Mouse (Mus musculus) hindbrain, postnatal 0 days (tissue): ENCODE results near the gene Cdh3. TPM values are rescaled to one million over a fixed set of nuclear protein-coding genes. Genes with fewer than 3 reads are reported as not detected.
"Not testable (repeated sequence)": the region's sequence is repeated elsewhere in the genome, so short reads cannot be mapped to it uniquely, and the experiment has no call there.

ENCODE experiments used
- ATAC-seq: fragments of 200-750 bp; cut with Nextera tagmentation; 2 replicates; pipeline ENCODE4 v1.8.0; 2017; ENCODE audit warnings: mild to moderate bottlenecking, moderate TSS enrichment, moderate library complexity
- DNase-seq: peaks from one replicate; pipeline ENCODE4 v3.0.0-alpha.2; 2015; ENCODE audit warnings: low spot score
- H3K27ac ChIP-seq: fragments of 300-500 bp; sonication (generic); 2 replicates; pipeline ENCODE4 v1.5.1; 2014; ENCODE audit warnings: mild to moderate bottlenecking
- H3K27me3 ChIP-seq: fragments of 300-500 bp; sonication (generic); 2 replicates; pipeline ENCODE4 v1.6.1; 2014; ENCODE audit warnings: low read length, mixed read lengths; ENCODE audit not compliant: insufficient read depth
- H3K36me3 ChIP-seq: fragments of 300-500 bp; sonication (generic); 2 replicates; pipeline ENCODE4 v1.6.1; 2014; ENCODE audit warnings: low read length, mixed read lengths; ENCODE audit not compliant: insufficient read depth
- H3K4me1 ChIP-seq: fragments of 300-500 bp; sonication (generic); 2 replicates; pipeline ENCODE4 v1.6.1; 2014; ENCODE audit warnings: antibody characterized with exemption, low read length, mixed read lengths; ENCODE audit not compliant: insufficient read depth
- H3K4me2 ChIP-seq: fragments of 300-500 bp; sonication (generic); 2 replicates; pipeline ENCODE4 v1.6.1; 2014; ENCODE audit warnings: low read depth, mild to moderate bottlenecking, low read length, moderate library complexity, mixed read lengths
- H3K4me3 ChIP-seq: fragments of 300-500 bp; sonication (generic); 2 replicates; pipeline ENCODE4 v1.5.1; 2014; ENCODE audit warnings: low read length
- H3K9ac ChIP-seq: fragments of 300-500 bp; sonication (generic); replicated peaks from 2 replicates; pipeline ENCODE4 v1.6.1; 2014; ENCODE audit warnings: mild to moderate bottlenecking, low read length, moderate library complexity, mixed read lengths
- H3K9me3 ChIP-seq: fragments of 300-500 bp; sonication (generic); 2 replicates; pipeline ENCODE4 v1.6.1; 2016; ENCODE audit warnings: low read length, mixed read lengths
- CTCF ChIP-seq: IDR thresholded peaks from 2 replicates; pipeline ENCODE4 v1.5.1; 2016; ENCODE audit warnings: antibody characterized with exemption, control low read depth, low read depth
- WGBS: fragments of 180-500 bp; shearing (Covaris S2); extraction: QIAGEN DNeasy Blood & Tissue Kit; methylation state at CpG from one replicate; pipeline ENCODE4 v1.1.7; 2014; 5-methylcytosine and 5-hydroxymethylcytosine counted together
- polyA plus RNA-seq: library from polyadenylated mRNA; unstranded; fragments of >200 nt; fragmentation: Nextera tagmentation; extraction: Ambion mirVana; gene quantifications from 2 replicates; pipeline ENCODE4 v1.2.1, GENCODE M21; 2015
- total RNA-seq: library from RNA; depleted of rRNA; stranded (reverse); fragments of >200 nt; gene quantifications from 2 replicates; pipeline ENCODE4 v1.2.3, GENCODE M21; 2014

The Cdh3 gene
- total and polyA plus RNA-seq, 2 experiments from 2014 or later: 3.6 to 6.7 TPM

DNA sequence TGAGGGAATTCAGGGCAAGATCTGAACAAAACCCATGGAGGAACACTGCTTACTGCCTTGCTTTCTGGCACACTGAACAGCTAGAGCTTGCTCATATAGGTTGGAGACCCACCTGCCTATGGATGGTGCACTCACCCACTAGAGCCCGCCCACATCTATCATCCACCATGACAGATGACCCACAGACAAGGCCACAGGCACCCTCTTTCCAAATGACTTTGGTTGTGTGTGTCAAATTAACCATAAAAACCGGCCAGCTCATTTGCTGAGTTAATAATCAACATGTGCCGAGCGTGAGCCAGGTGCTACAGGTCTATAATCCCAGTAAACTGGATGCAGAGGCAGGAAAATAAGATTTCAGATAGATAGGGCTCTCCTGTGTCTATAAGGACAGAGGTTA lies 59.7 kb downstream of the Cdh3 start:
- no peak overlapping the region for H3K4me3 ChIP-seq
- no peaks in the 10 kb centered on the region for H3K4me1 ChIP-seq
- H3K27ac ChIP-seq: no peak overlapping the region
- H3K9me3 ChIP-seq: no peaks in the 10 kb centered on the region
- ATAC-seq: no peak
- no peak overlapping the region for H3K9ac ChIP-seq
- no peak for TF ChIP-seq CTCF
- no peak overlapping the region for H3K4me2 ChIP-seq
- no peak for DNase-seq
- 76% methylated on average over 4 of the region's 4 CpGs for WGBS
- no peaks in the 10 kb centered on the region for H3K27me3 ChIP-seq
- H3K36me3 ChIP-seq: no peaks in the 10 kb centered on the region

DNA sequence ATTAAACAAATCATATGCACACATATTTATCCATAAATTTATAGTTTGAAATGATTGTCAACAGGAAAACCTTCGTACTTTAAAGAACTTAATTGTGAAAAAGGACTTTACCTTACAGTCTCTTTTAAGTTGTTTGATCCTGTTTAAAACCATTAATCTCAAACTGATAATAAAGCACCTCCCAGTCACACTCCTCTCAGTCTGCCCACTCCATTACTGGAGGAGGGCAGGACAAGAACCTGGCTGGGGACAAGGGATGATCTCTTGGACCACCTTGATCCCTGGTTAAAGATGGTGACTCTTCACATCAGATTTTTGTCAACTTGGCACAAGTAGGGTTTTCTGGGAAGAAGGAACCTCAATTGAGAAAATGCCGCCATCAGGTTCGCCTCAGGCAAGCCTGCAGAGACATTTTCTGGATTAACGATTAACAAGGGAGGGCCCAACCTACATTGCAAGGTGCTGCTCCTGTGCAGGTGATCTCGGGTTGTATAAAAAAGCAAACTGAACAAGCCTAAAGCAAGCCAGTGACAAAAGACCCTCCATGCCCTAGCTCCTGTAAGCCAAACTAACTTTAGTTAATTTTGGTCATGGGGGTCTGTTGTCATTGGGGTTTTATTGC lies 61.0 kb downstream of the Cdh3 start:
- no peak for ATAC-seq
- no peak for TF ChIP-seq CTCF
- 91% methylated on average over 5 of the region's 5 CpGs for WGBS

DNA sequence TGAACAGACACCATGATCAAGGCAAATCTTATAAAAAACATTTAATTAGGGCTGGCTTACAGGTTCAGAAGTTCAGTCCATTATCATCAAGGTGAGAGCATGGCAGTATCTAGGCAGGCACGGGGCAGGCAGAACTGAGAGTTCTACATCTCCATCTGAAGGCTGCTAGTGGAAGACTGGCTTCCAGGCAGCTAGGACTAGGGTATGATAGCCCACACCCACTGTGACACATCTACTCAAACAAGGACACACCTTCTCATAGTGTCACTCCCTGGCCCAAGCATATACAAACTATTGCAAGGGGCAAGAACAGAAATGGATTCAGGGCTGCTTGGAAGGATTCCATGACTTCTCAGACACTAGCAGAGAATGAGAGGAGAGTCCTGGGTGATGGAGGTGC lies 61.5 kb downstream of the Cdh3 start:
- not testable (repeated sequence) for H3K4me1 ChIP-seq, DNase-seq, H3K4me2 ChIP-seq, H3K36me3 ChIP-seq, H3K27me3 ChIP-seq, ATAC-seq, H3K27ac ChIP-seq, H3K9ac ChIP-seq, H3K9me3 ChIP-seq, H3K4me3 ChIP-seq
- WGBS: 90% methylated on average over 1 of the region's 1 CpGs

More for the DNA sequence above, 61.0 kb downstream of the Cdh3 start:
- Histone ChIP-seq H3K4me3 (no peak overlapping the region), H3K27ac (no peak overlapping the region), H3K4me1 (no peaks in the 10 kb centered on the region), H3K9ac (no peak overlapping the region), H3K27me3 (no peaks in the 10 kb centered on the region), H3K4me2 (no peak overlapping the region), H3K9me3 (no peaks in the 10 kb centered on the region), H3K36me3 (no peaks in the 10 kb centered on the region)
- no peak for DNase-seq

DNA sequence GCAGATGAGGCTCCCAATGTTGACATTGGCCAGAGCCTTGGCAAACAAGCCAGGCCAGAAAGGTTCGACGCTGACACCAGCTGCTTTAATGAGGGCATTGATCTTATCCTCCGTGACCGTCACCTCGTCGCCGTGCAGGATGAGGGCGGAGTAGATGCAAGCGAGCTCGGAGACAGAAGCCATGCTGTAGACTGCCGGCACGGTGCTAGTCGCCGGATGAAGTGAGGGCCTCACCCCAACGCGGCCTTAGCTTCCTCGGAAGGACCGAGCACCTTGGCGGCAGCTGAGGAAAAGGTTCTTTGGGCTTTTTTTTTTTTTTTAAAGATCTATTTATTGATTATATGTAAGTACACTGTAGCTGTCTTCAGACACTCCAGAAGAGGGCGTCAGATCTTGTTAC lies 62.5 kb downstream of the Cdh3 start, which contains the start of gene Gm10073:
Gene Gm10073 (minus strand): TSS at position 294 of the 400 bp plus-strand sequence.
- not testable (repeated sequence) for DNase-seq, H3K4me1 ChIP-seq, H3K9ac ChIP-seq, H3K4me2 ChIP-seq, H3K36me3 ChIP-seq, H3K27ac ChIP-seq, H3K4me3 ChIP-seq, H3K9me3 ChIP-seq, ATAC-seq, H3K27me3 ChIP-seq
- 57% methylated on average over 20 of the region's 20 CpGs for WGBS

DNA sequence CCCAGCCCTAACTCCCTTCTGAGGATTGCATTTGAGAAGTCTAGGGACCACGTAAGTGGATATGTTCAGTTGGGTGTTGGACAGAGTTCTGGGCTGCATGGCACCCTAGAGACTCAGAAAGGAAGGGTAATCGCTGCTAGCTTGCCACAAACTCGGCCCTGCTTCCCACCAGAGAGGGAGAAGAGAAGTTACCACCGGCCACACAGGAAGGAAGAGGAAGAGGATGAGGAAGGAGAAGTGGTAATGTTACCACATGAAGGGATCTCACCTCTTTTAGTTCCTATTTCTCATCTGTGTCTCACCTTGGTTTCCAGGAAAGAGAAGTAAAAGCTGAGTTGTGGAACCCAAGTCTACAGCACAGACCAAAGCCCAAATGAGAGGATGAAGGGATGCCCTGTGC lies 63.6 kb downstream of the Cdh3 start:
- Histone ChIP-seq H3K36me3 (no peaks in the 10 kb centered on the region), H3K4me1 (no peaks in the 10 kb centered on the region), H3K9me3 (no peaks in the 10 kb centered on the region), H3K4me2 (no peak overlapping the region), H3K27ac (no peak overlapping the region), H3K9ac (no peak overlapping the region), H3K4me3 (no peak overlapping the region), H3K27me3 (no peaks in the 10 kb centered on the region)
- ATAC-seq (no peak), DNase-seq (no peak)
- no peak for TF ChIP-seq CTCF
- WGBS: 88% methylated on average over 4 of the region's 4 CpGs

DNA sequence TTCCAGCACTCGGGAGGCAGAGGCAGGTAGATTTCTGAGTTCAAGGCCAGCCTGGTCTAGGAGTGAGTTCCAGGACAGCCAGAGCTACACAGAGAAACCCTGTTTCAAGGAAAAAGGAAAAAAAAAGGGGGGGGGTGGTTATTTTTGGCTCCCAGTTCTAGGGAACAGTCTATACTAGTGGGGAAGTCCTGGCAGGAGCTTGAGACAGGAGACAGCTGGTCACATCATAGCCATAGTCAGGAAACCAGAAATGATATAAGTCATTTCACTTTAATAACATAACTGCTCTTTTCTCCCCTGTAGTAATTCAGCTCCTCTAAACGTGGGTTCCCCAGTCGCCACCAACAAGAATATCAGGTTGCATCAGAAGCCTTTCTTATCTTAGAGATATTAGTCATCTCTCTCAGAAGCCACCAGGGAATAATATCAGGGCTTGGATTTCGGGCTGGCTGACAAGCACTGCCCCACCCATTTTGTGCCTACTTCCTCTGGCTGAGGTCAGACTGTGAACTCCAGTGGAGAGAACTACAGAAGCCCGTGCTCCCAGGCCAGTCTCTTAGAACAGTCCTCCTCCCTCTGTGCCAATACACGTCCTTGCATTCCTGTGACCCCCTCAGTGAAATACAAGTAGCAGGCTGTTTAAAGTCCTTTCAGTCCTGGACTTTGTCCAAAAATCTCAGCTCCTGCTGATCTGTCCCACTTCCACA lies 66.3 kb downstream of the Cdh3 start:
- peak; percentile 49 for DNase-seq
- no peak for TF ChIP-seq CTCF
- H3K9ac ChIP-seq: no peak overlapping the region
- WGBS: 32% methylated on average over 6 of the region's 6 CpGs
- no peaks in the 10 kb centered on the region for H3K36me3 ChIP-seq
- H3K4me3 ChIP-seq: no peak overlapping the region
- 0 out of 2 replicates have a peak, but pooled peaks have one; percentile 55 for ATAC-seq
- no peaks in the 10 kb centered on the region for H3K27me3 ChIP-seq
- no peak overlapping the region for H3K27ac ChIP-seq
- no peaks in the 10 kb centered on the region for H3K4me1 ChIP-seq
- no peaks in the 10 kb centered on the region for H3K9me3 ChIP-seq
- H3K4me2 ChIP-seq: no peak overlapping the region

DNA sequence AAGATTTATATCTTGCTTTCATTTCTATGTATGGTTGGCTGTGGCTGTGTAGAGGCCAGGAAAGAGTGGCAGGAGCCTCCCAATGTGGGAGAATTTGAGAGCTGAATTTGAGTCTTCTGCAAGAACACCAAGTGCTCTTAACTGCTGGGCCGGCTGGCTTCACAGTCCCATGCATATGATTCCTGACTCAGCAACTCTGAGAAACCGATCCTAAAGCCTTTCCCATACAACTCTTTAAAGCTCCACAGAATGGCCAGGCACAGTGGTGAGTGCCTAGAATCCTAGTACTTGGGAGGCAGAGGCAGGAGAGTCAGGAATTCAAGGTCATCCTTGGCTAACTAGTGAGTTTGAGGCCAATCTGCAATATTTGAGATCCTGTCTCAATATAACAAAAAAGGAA lies 68.8 kb downstream of the Cdh3 start:
- no peak for TF ChIP-seq CTCF
- Histone ChIP-seq H3K27me3 (no peaks in the 10 kb centered on the region), H3K4me2 (no peak overlapping the region), H3K27ac (no peak overlapping the region), H3K4me3 (no peak overlapping the region), H3K9ac (no peak overlapping the region), H3K9me3 (no peaks in the 10 kb centered on the region), H3K4me1 (no peaks in the 10 kb centered on the region), H3K36me3 (no peaks in the 10 kb centered on the region)
- no peak for ATAC-seq
- 74% methylated on average over 2 of the region's 2 CpGs for WGBS
- no peak for DNase-seq
